Mouse (Mus musculus): ENCODE measurements around the gene Stub1.

The Stub1 gene

DNA sequence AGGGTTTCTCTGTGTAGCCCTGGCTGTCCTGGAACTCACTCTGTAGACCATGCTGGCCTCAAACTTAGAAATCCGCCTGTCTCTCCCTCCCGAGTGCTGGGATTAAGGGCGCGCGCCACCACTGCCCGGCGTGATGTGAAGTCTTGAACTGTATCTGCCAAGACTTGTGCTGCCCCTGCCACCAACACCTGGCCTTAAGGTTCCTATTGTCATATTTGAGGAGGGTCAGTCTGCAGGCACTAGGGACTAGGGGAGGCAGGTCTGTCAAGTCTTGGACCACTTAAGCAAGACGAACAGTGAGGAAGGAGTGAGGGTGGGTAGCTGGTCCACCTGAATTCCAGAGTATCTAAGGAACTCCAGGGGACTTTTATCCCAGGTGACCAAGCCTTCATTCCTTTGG lies 36.3 kb upstream of the Stub1 start:
- no peak for DNase-seq (ENCODE audit: extremely low spot score, low read depth, low spot score)

DNA sequence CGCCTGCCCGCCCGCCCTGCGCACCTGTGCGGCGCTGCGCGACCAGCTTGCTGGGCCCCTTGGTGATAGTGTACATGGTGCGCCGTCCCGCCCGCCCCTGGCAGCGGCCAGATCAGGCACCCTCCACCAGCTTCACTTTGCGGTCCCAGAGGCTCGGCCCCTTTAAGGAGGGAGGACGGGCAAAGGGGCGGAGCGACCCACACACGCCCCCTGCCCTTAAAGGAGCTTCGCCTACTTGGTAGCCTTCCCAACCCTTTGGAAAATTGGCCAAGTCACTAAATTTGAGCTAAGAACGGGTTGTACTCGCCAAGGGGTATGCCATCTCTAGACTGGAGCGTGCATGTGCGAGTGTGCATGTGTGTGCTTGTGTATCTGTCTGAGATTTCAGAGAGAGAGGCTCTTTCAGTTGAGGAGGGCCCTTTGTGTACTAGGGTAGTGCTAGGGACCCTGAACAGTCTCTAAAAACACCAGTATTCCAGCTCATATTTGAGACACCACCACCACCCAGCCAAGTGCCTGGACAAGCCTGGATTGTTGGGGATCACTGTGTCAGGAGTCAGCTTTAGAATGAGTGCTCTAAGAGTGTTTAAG lies 35.5 kb upstream of the Stub1 start, which contains the start of gene Mcrip2:
Gene Mcrip2, minus strand, starts transcription at position 164 of the 591 bp plus-strand sequence.
- no peak for DNase-seq (ENCODE audit: extremely low spot score, low read depth, low spot score)

DNA sequence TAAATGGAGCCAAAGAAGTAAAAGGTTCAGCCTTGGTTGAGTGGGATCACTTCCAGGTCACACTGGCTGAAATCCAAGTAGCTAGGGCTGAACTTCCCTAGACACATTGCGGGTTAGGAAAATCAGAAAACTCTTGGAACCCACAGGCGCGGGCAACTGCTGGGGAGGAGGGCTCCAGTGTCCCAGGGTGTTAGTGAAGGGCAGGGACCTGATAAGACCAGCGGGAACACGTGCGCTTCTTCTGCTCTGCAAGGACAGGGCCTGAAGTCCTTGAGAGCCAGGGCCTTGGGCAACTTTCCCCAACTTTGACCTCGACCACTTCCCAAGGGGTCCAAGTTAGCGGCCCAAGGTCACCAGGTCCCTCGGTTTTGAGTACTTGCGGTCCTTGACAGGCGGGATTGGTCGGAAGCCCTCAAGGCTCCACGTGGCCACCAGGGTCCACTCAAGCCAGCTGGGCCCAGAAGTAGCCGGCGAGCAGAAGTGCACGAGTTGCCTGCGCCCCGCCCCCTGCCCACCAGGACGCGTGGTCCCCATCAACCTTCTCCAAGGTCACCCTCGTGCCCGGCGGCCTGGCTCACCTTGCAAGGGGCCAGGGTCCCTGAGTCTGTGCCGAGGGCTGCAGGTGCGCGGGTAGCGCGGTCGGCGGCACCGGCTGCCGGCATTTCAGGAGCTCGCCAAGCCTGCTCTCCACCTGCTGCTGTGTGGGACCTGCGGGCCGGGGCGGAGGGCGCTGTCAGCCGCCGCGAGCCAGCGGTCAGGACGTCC lies 34.8 kb upstream of the Stub1 start:
- no peak for DNase-seq (ENCODE audit: extremely low spot score, low read depth, low spot score)

DNA sequence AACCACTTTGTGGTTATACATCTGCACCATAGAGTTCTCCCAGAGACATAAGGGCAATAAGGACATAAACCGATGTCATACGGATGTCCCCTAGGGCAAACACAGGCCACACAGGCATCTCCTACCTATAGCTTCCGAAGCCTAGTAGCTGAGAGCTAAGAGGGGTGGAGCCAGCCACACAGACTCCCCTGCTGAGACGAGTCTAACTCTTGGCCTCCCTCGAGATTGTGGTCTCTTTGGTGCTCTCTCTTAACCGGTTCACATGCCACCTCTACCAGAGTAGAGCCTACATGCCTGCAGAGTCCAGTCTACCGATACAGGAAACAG lies 34.3 kb upstream of the Stub1 start:
- DNase-seq (ENCODE audit: extremely low spot score, low read depth, low spot score), result no peak

DNA sequence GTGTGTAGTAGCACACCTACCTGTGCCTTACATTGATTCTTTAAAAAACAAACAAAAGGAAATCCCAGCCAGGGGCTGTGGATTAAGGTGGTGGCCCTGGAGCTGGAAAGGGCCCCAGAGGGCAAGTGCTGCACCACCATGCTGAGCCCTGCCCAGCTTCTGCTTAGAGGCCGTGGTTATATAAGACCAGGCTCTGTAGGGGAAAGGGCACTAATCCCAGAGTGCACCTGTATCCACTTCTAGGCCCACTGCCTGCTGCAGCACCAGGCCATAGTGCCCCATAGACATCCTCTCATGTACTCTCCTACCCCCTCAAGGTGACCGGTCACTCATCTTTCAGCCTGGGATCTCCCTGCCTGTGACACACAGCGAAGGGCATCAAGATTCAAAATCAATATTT lies 33.0 kb upstream of the Stub1 start:
- DNase-seq (ENCODE audit: extremely low spot score, low read depth, low spot score), result no peak

DNA sequence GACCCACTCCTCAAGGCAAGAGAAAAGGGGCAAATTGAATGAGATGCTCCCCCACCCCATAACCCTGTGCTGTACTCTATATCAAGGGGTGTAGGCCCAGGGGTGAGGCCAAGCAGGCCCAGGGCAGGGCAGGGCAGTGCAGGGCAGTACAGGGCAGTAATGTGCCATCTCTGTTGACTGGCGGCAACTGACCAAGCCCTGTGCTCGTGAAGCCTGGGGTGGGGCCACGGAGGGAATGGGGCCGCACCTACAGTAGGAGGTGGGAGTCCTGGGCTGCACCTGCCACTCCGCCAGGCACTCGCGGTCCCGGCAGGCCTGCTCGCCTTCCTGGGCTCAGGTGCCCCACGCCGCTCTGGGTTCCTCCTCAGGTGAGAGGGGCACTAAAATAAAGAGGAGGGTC lies 32.1 kb upstream of the Stub1 start:
- no peak for DNase-seq (ENCODE audit: extremely low spot score, low read depth, low spot score)

DNA sequence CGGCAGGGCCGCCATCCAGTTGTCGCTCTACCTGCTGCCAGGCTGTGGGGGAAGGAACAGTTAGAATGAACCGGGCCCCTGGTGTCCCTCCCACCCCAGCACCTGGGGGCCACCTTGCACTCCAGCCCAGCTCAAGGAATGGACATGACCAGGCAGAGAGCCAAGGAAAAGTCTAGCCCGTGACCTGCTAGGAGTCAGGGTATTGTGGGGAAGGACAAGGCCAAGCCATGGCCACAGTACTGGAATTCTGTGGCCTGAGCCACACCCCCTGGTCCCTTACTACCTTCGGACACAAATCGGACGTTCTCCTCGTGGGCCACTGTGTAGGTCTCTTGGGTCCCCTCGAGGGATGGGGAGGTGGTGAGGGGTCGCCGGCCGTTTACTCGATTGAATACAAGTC lies 31.1 kb upstream of the Stub1 start:
- DNase-seq (ENCODE audit: extremely low spot score, low read depth, low spot score), result no peak

DNA sequence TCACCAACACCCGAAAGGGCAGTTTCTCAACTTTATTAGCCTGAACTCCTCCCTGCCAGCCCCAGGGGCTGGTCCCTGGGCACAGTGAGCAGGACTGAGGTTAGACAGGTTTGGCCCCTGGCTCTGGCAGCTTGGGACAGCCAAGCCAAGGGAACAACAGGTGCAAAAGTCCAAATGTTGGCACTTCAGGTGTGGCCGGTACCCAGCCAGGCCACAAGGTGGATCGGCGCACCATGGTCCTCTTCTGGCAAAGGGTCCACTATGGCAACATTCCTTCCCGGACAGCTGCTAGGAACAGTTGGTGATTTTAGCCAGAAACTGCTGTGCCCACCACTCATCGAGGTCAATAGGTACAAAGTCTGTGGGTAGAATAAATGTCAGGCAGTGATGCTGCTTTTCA lies 30.5 kb upstream of the Stub1 start:
- DNase-seq (ENCODE audit: extremely low spot score, low read depth, low spot score), result no peak

DNA sequence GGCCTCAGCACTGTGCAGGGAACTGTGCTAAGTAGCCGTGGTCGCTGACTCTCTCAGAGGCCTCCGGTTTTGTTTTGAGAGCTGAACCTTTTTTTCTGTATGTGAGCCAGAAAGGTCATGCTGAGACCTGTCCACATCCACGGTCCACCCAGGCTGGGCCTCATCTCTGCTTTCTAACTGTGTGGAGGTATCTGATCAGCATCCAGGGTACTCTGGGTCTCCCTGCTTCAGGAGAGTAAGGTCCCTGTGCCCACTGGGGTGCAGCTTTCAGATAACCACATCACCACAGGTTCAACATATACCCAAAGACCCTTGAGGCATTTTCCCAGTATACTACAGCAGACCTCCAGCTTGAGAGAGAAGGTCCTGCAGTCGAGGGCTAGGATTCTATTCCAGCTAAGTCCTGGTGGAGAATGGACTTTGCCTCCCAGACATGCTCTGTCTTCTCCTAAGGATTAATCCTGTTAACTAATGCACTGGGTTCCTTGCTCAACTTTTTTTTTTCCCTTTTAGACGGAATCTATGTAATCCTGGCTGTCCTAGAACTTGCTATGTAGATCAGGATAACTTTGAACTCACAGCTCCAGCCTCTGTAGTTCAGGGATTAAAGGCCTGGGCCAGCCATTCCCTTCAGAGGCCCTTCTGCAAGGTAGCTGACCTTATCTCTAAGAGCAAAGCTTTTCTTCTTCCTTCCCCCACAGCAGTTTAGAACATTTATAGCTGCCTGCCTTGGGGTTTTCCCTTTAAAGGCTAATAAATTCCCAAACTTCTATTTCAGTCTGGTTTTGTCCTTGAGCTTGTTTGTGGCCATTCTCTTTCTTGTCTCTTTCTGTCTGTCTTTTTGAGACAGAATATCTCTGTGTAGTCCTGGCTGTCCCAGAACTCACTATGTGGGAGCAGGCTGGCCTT lies 28.8 kb upstream of the Stub1 start:
- DNase-seq (ENCODE audit: extremely low spot score, low read depth, low spot score), result no peak

DNA sequence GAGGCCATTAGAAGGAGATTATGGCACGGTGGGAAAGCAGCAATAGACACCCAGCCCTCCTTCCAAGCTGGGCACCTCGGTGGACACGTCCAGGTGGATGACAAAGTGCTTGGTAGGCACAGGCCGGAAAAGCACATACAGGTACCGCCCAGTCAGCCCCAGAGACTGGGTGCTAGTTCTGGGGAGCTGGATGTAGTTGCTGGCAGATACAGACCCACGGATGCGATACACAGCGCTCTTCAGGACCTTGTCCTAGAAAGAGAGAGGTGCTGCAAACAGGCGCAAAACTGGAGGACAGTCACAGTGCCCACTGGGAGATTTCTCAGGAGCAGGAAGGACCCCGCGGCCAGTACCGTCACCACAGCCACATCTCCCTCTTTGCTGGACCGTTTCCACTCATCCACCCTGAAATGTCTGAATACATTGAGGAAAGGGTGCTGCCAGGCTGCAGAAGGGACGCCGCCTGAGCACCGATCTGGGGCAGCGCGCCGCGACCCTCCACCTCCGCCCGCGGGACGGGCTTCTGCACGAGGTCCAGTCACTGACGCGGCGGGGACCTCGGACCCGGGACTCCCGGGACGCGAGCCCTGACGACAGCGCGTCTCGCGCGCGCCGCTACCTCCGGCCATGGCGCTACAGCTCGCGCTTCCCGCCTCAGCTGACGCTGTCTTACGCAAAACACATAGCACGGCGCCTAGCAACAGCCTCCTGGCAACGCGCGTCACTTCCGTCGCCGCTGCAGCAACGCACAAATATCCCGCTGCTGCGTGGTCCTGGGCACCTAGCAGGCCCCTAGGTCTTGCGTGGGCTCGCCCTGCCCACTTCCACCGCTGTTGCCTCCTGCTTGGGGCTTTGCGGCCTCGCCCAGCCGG lies 27.9 kb upstream of the Stub1 start, which contains the start of gene Wdr90:
Gene Wdr90, minus strand, starts transcription at position 670 of the 872 bp plus-strand sequence.
- DNase-seq (ENCODE audit: extremely low spot score, low read depth, low spot score), result no peak

DNA sequence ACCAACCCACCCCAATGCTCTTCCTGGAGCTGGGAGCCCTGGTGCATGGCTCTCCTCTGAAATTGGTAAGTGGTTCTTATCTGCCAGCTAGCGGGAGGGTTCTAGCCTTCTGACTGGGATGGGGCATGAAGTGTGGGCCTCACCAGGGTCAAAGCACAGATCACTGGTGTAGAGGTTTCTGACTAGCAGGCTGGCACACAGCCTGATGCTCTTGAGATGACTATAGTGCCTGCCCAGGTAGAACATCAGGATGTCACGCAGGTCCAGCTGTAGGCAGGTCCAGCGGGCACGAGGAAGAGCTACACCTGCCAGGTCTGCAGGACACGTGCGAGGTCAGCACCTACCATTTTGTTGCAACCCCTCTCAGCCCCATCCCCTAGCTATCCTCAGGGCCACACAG lies 27.0 kb upstream of the Stub1 start:
- DNase-seq (ENCODE audit: extremely low spot score, low read depth, low spot score), result no peak

DNA sequence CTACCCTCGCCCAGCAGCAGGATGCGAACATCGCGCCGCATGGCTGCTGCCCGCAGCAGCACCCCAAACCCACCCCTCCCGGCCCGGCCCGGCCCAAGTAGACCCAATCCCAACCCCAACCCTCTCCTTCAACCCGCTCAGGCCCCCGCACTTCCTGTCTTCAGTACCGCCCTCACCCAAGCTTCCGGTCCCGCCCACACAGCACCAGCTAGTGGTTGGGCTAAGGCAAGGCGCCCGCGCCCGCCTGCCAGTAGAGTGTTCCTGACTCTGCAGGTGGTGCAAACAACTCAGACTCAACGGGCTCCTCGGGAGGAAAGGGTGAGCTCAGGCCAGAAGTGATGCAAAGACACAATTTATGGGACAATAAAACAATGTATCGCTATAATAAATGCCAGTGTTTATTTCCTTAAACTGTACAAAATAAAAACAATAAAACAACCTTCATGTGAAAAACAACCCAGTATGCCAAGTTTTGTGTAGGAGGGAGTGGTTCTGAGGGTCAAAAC lies 11.2 kb upstream of the Stub1 start, which contains the start of gene Rhot2:
Gene Rhot2, minus strand, starts transcription at position 456 of the 506 bp plus-strand sequence.
- DNase-seq (ENCODE audit: extremely low spot score, low read depth, low spot score), result no peak

DNA sequence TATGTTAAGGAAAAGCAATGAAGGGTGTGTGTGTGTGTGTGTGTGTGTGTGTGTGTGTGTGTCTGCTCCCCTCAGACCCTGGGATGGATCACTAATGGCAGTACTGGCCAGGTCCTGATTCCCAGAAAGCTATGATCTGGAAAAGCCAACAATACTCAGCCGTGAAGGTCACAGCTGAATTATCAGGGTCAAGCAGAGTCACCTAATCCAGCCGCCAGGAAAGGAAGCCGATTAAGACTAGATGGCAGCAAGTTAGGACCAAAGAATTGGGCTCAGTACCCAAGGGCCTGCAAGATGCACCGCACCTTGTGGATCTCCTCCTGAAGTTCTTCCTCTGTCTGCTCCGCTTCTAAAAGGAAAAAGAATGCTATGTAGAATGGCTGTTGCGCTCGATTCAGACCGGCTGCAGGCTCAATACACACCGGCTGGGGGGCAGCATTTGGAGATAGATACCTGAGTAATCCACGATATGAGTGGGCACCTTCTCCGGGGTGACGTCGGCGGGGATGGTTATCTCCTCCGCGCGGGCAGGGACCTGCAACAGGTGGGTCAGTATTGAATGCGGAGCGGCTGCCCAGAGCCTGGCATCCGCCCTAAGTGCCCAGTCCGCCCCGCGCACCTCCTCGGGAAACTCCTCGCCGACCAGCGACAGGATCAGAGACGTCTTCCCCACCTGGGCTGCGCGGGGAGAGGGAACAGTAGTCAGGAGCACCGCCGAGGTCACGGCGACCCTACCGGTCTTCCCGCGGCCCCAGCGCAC lies 10.6 kb upstream of the Stub1 start:
- no peak for DNase-seq (ENCODE audit: extremely low spot score, low read depth, low spot score)

DNA sequence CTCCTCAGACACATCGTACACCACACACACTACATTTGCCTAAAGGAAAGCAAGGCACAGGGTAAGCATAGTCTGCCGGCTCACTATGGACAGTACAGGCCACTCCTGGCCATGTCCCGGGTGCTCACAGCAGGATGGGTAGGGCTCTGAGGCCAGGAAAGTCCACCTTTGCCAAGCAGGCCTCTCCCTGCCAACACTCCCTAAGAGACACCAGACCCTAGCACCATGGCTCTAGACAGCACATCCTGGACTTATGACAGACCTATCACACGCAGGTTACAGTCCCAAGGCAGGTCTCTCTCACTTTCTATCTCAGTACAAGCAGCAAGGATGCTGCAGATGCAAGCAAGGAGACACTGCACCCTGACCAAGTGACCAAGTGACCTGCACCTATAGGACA lies 9.9 kb upstream of the Stub1 start:
- no peak for DNase-seq (ENCODE audit: extremely low spot score, low read depth, low spot score)

DNA sequence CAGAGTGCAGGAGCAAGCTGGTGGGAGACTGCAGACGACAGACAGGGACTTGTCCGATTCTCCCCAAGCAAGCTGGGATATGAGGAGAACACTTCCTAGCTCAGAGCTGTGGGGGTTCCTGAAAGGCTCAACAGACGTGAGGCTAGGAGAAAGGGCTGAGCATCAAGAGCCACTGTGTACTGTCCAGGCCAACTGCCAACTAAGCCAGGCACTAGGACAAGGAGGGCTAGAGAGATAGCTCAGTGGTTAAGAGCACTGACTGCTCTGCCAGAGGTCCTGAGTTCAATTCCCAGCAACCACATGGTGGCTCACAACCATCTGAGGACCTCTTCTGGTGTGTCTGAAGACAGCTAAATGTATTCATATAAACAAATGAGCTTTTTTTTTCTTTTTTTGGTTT lies 9.3 kb upstream of the Stub1 start:
- no peak for DNase-seq (ENCODE audit: extremely low spot score, low read depth, low spot score)

DNA sequence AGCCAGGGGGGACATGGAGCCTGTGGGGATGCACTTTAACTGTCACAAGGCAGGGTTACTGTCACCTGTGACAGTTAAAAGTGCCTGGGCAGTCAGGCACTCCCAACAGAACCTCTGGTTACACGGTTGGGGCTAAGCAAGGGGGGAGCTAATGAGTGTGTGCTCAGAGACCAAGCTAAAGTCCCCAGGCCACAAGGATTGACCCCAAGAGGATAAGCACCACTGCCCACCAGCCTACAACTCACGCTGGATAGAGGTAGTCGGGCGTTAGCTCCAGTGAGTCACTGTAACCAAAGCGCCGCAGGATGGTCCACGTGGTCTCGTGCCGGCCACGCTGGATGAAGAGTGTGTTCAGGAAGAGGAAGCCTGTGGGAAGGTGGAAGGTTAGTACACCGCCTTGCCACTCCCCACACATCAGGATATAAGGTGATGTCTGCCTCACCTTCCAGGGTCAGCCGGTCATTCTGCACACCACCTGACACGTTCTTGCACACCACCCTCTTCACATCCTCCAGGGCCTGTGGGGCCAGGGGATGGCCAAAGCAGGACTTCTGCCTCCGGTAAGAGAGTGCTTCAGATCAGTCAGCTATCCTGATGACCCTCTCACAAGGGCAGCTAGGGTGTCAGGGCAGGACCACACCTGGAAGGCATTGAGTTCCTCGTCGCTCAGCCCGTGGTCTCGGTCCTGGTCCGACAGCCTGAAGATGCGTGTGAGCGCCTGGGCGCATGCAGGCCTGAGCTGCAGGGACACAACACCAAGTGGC lies 8.1 kb upstream of the Stub1 start, which contains the start of gene Gm20683:
Gene Gm20683, minus strand, starts transcription at position 647 of the 764 bp plus-strand sequence.
- DNase-seq (ENCODE audit: extremely low spot score, low read depth, low spot score), result no peak

DNA sequence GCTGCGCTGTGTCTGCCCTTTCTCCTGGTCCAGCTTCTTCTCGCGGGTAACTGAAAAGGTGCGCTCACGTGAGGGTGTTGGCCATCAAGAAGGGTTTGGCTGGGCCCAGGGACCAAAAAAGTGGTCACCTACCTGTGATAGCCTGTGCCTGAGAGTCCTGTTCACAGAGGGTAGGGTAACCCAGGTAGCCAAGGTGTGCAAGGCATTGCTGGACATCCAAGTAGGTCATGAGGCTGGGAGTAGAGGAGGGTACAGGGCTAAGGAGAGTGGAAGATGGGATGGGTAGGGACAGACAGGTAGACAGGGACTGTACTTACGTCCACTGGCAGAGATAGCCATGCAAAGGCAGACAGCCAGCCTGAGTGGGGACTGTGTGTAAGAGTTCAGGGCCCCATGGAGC lies 7.3 kb upstream of the Stub1 start:
- no peak for DNase-seq (ENCODE audit: extremely low spot score, low read depth, low spot score)

DNA sequence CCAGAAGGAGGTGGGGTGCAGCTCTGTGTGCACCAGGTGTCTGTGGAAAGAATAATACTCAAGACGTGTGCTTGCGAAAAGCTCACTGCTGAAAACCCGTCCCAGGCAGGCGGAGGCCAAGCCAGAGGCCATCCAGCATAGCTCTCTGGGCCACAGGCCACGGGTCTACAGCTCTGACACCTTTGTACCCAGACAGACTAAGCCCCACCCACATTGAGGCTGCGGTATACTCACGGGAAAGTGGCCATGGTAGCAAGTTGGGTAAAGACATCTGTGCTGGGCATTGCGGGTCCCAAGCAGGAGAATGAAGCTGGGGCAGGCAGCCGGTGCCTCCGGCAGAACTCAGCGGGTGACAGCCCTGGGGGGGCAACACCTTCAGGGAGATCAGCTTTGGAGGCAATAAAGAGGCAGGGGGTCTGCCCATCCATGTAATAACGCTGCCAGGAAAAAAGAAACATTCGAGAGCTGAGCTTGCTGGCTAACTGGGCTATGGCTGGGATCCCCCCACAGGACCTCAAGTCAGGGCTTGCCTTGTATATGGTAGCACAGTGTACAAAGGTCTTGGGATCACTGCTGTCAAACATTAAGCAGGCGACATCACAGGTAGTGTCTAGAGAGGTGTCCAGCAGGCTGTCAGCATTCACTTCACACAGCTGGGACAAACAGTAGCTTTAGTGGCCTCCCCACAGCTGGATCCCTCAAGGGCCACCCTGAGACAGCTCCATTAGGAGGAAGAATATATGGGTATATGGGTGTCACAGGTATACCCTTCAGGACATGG lies 6.4 kb upstream of the Stub1 start:
- DNase-seq (ENCODE audit: extremely low spot score, low read depth, low spot score), result no peak
